Mouse (Mus musculus) urinary bladder, postnatal 0 days (tissue): ENCODE results near the gene Pabpc4. TPM values are rescaled to one million over a fixed set of nuclear protein-coding genes. Genes with fewer than 3 reads are reported as not detected.

Source experiments
- polyA plus RNA-seq: library from polyadenylated mRNA; unstranded; fragments of >200 nt; fragmentation: Nextera tagmentation; extraction: Ambion mirVana; gene quantifications from 2 replicates; pipeline ENCODE4 v1.2.1, GENCODE M21; 2015

Gene Pabpc4
- 18.0 and 22.8 TPM in 2 replicates for polyA plus RNA-seq

GRCm38 (mm10) chr4:123261721-123262401, at the start of gene Pabpc4:
Pabpc4 (plus strand) TSS chr4:123262351.

GRCm38 (mm10) chr4:123233492-123234084, 28.6 kb upstream of the Pabpc4 start, which contains the start of gene Heyl:
Heyl (plus strand) TSS chr4:123233556.

GRCm38 (mm10) chr4:123323534-123323933, 61.4 kb downstream of the Pabpc4 start, which contains the start of gene Oxct2a:
Oxct2a (minus strand) TSS chr4:123323634.

GRCm38 (mm10) chr4:123342642-123343470, 80.7 kb downstream of the Pabpc4 start, which contains the start of gene Bmp8a:
Bmp8a (minus strand) TSS chr4:123343252.

Other genes starting within 250 kb of the Pabpc4 start
- 13.2 and 13.5 TPM in 2 replicates for gene Trit1, start 245.8 kb upstream of the Pabpc4 start, polyA plus RNA-seq
- gene Bmp8b, start 157.2 kb upstream of the Pabpc4 start, polyA plus RNA-seq, result 0.94 and 1.5 TPM in 2 replicates
- gene Oxct2b, start 146.1 kb upstream of the Pabpc4 start, polyA plus RNA-seq, result 0.13 TPM in 1 of 2 replicates, not detected in the other
- 51.4 and 54.7 TPM in 2 replicates for gene Ppie, start 122.4 kb upstream of the Pabpc4 start, polyA plus RNA-seq
- 0.11 and 0.13 TPM in 2 replicates for gene Hpcal4, start 79.1 kb upstream of the Pabpc4 start, polyA plus RNA-seq
- gene Nt5c1a, start 60.8 kb upstream of the Pabpc4 start, polyA plus RNA-seq, result not detected in 2 replicates
- 5.6 and 6.0 TPM in 2 replicates for gene Heyl, start 28.8 kb upstream of the Pabpc4 start, polyA plus RNA-seq
- not detected in 2 replicates for gene Oxct2a, start 61.3 kb downstream of the Pabpc4 start, polyA plus RNA-seq
- 1.2 and 1.4 TPM in 2 replicates for gene Bmp8a, start 80.9 kb downstream of the Pabpc4 start, polyA plus RNA-seq